Mouse (Mus musculus) midbrain, embryonic 16.5 days (tissue): ENCODE measurements around the gene Xirp2. TPM values are rescaled to one million over a fixed set of nuclear protein-coding genes. Genes with fewer than 3 reads are reported as not detected.
"Not testable (repeated sequence)": the region's sequence is repeated elsewhere in the genome, so short reads cannot be mapped to it uniquely, and the experiment has no call there.

Experiments used
- ATAC-seq: fragments of 200-750 bp; cut with Nextera tagmentation; 2 replicates; pipeline ENCODE4 v1.8.0; 2017; ENCODE audit warnings: moderate TSS enrichment
- H3K27ac ChIP-seq: fragments of 300-500 bp; sonication (generic); 2 replicates; pipeline ENCODE4 v1.5.1; 2014; ENCODE audit warnings: mild to moderate bottlenecking, low read length, mixed read lengths
- H3K27me3 ChIP-seq: fragments of 300-500 bp; sonication (generic); 2 replicates; pipeline ENCODE4 v1.6.1; 2014; ENCODE audit warnings: low read depth, low read length, mixed read lengths; ENCODE audit not compliant: control insufficient read depth, insufficient read depth
- H3K36me3 ChIP-seq: fragments of 300-500 bp; sonication (generic); 2 replicates; pipeline ENCODE4 v1.6.1; 2014; ENCODE audit warnings: mild to moderate bottlenecking, low read length, moderate library complexity, mixed read lengths; ENCODE audit not compliant: control insufficient read depth, insufficient read depth
- H3K4me1 ChIP-seq: fragments of 300-500 bp; sonication (generic); 2 replicates; pipeline ENCODE4 v1.6.1; 2014; ENCODE audit warnings: mild to moderate bottlenecking, low read length, mixed read lengths; ENCODE audit not compliant: control insufficient read depth, insufficient read depth
- H3K4me2 ChIP-seq: fragments of 300-500 bp; sonication (generic); 2 replicates; pipeline ENCODE4 v1.6.1; 2014; ENCODE audit warnings: mild to moderate bottlenecking, low read length, mixed read lengths
- H3K4me3 ChIP-seq: fragments of 300-500 bp; sonication (generic); 2 replicates; pipeline ENCODE4 v1.5.1; 2014; ENCODE audit warnings: low read depth, mild to moderate bottlenecking, low read length, moderate library complexity, mixed read lengths
- H3K9ac ChIP-seq: fragments of 300-500 bp; sonication (generic); 2 replicates; pipeline ENCODE4 v1.6.1; 2014; ENCODE audit warnings: low read depth, low read length, mixed read lengths
- H3K9me3 ChIP-seq: fragments of 300-500 bp; sonication (generic); replicated peaks from 2 replicates; pipeline ENCODE4 v1.6.1; 2014; ENCODE audit warnings: mild to moderate bottlenecking, low read length, mixed read lengths; ENCODE audit not compliant: control insufficient read depth, poor library complexity, severe bottlenecking
- WGBS: fragments of 180-500 bp; shearing (Covaris S2); extraction: QIAGEN DNeasy Blood & Tissue Kit; methylation state at CpG from one replicate; pipeline ENCODE4 v1.1.7; 2014; 5-methylcytosine and 5-hydroxymethylcytosine counted together
- polyA plus RNA-seq: library from polyadenylated mRNA; unstranded; fragments of >200 nt; fragmentation: Nextera tagmentation; extraction: Ambion mirVana; gene quantifications from 2 replicates; pipeline ENCODE4 v1.2.1, GENCODE M21; 2015

The Xirp2 gene
- not detected in 2 replicates for polyA plus RNA-seq

GRCm38 (mm10) chr2:67445780-67446179 lies at the start of gene Xirp2:
Gene Xirp2, plus strand, starts transcription at chr2:67446002.
- no peaks in the 10 kb centered on the region for H3K27me3 ChIP-seq
- no peak within 1 kb of the TSS for H3K27ac ChIP-seq
- H3K9ac ChIP-seq: no peak within 1 kb of the TSS
- H3K9me3 ChIP-seq: no peaks in the 10 kb centered on the region
- H3K4me3 ChIP-seq: no peak within 1 kb of the TSS
- no peak for ATAC-seq
- H3K4me1 ChIP-seq: no peaks in the 10 kb centered on the region
- WGBS: 79% methylated on average over 3 of the region's 3 CpGs
- no peak within 1 kb of the TSS for H3K4me2 ChIP-seq
- no peaks in the 10 kb centered on the region for H3K36me3 ChIP-seq

- not testable (repeated sequence) for H3K9me3 ChIP-seq, H3K9ac ChIP-seq, H3K4me1 ChIP-seq, H3K4me3 ChIP-seq, H3K27ac ChIP-seq, H3K27me3 ChIP-seq, H3K4me2 ChIP-seq, H3K36me3 ChIP-seq, ATAC-seq
- WGBS: no CpG with 5 or more reads among the region's 1 CpGs
Measured at GRCm38 (mm10) chr2:67413425-67413824, 32.4 kb upstream of the Xirp2 start, which contains the start of gene Gm21830. Gene Gm21830, plus strand, starts transcription at chr2:67413725.

GRCm38 (mm10) chr2:67420853-67421252 lies 24.9 kb upstream of the Xirp2 start:
- ATAC-seq: no peak
- H3K9ac ChIP-seq: no peak overlapping the region
- H3K36me3 ChIP-seq: no peaks in the 10 kb centered on the region
- H3K27me3 ChIP-seq: no peaks in the 10 kb centered on the region
- no peak overlapping the region for H3K4me2 ChIP-seq
- H3K4me3 ChIP-seq: no peak overlapping the region
- no peaks in the 10 kb centered on the region for H3K4me1 ChIP-seq
- no peak overlapping the region for H3K27ac ChIP-seq
- H3K9me3 ChIP-seq: no peaks in the 10 kb centered on the region

- H3K27me3 ChIP-seq: no peaks in the 10 kb centered on the region
- no peaks in the 10 kb centered on the region for H3K9me3 ChIP-seq
- no peak overlapping the region for H3K9ac ChIP-seq
- H3K36me3 ChIP-seq: no peaks in the 10 kb centered on the region
- H3K4me2 ChIP-seq: no peak overlapping the region
- 81% methylated on average over 1 of the region's 1 CpGs for WGBS
- H3K4me1 ChIP-seq: no peaks in the 10 kb centered on the region
- H3K27ac ChIP-seq: no peak overlapping the region
- no peak for ATAC-seq
- H3K4me3 ChIP-seq: no peak overlapping the region
Measured at GRCm38 (mm10) chr2:67422799-67423198, 23.0 kb upstream of the Xirp2 start.

- 76% methylated on average over 2 of the region's 2 CpGs for WGBS
- no peak within 1 kb of the TSS for H3K9ac ChIP-seq
Measured at GRCm38 (mm10) chr2:67433081-67433480, 12.7 kb upstream of the Xirp2 start, which contains the start of gene Gm26727. Gene Gm26727, minus strand, starts transcription at chr2:67433181.

GRCm38 (mm10) chr2:67438309-67438708 lies 7.5 kb upstream of the Xirp2 start:
- Histone ChIP-seq H3K27ac (no peak overlapping the region), H3K4me2 (no peak overlapping the region), H3K36me3 (no peaks in the 10 kb centered on the region), H3K9me3 (no peaks in the 10 kb centered on the region), H3K4me3 (no peak overlapping the region), H3K4me1 (no peaks in the 10 kb centered on the region), H3K27me3 (no peaks in the 10 kb centered on the region), H3K9ac (no peak overlapping the region)
- no peak for ATAC-seq
- WGBS: 91% methylated on average over 8 of the region's 8 CpGs

More at GRCm38 (mm10) chr2:67433081-67433480, 12.7 kb upstream of the Xirp2 start, which contains the start of gene Gm26727:
- Histone ChIP-seq H3K4me2 (no peak within 1 kb of the TSS), H3K4me3 (no peak within 1 kb of the TSS), H3K27ac (no peak within 1 kb of the TSS), H3K36me3 (no peaks in the 10 kb centered on the region), H3K9me3 (no peaks in the 10 kb centered on the region), H3K27me3 (no peaks in the 10 kb centered on the region), H3K4me1 (no peaks in the 10 kb centered on the region)
- ATAC-seq: no peak

GRCm38 (mm10) chr2:67446772-67447171 lies 970 bp downstream of the Xirp2 start:
- Histone ChIP-seq H3K36me3 (no peaks in the 10 kb centered on the region), H3K4me2 (no peak overlapping the region), H3K9ac (no peak overlapping the region), H3K4me1 (no peaks in the 10 kb centered on the region), H3K9me3 (no peaks in the 10 kb centered on the region), H3K27me3 (no peaks in the 10 kb centered on the region), H3K27ac (no peak overlapping the region), H3K4me3 (no peak overlapping the region)
- no peak for ATAC-seq
- 87% methylated on average over 1 of the region's 1 CpGs for WGBS

GRCm38 (mm10) chr2:67447206-67447605 lies 1.4 kb downstream of the Xirp2 start:
- Histone ChIP-seq H3K4me3 (no peak overlapping the region), H3K9ac (no peak overlapping the region), H3K9me3 (no peaks in the 10 kb centered on the region), H3K27me3 (no peaks in the 10 kb centered on the region), H3K27ac (no peak overlapping the region), H3K4me1 (no peaks in the 10 kb centered on the region), H3K4me2 (no peak overlapping the region), H3K36me3 (no peaks in the 10 kb centered on the region)
- ATAC-seq: no peak
- WGBS: 75% methylated on average over 12 of the region's 12 CpGs

- Histone ChIP-seq H3K36me3 (no peaks in the 10 kb centered on the region), H3K27me3 (no peaks in the 10 kb centered on the region), H3K4me2 (no peak overlapping the region), H3K9ac (no peak overlapping the region), H3K9me3 (no peaks in the 10 kb centered on the region), H3K4me1 (no peaks in the 10 kb centered on the region), H3K4me3 (no peak overlapping the region), H3K27ac (no peak overlapping the region)
- ATAC-seq: no peak
- WGBS: 80% methylated on average over 3 of the region's 3 CpGs
Measured at GRCm38 (mm10) chr2:67460857-67461256, 15.1 kb downstream of the Xirp2 start.
